Mouse (Mus musculus): ENCODE results near the gene Cox6a1. TPM values are rescaled to one million over a fixed set of nuclear protein-coding genes. Genes with fewer than 3 reads are reported as not detected.

Gene Cox6a1
- polyA plus RNA-seq, 1 experiment: 619 TPM

GRCm38 (mm10) chr5:115327610-115328548 is 20.9 kb downstream of the Cox6a1 start:
- Histone ChIP-seq H3K4me1 (ENCODE audit: control insufficient read depth, insufficient read depth, low read length) (peaks cover 9% of the 10 kb centered on the region), H3K36me3 (ENCODE audit: control insufficient read depth, insufficient read depth, low read length) (no peaks in the 10 kb centered on the region; the same call in 1 of the 2 replicates), H3K27ac (ENCODE audit: control insufficient read depth, insufficient read depth, low read depth, low read length) (peak overlapping the region; percentile 90), H3K4me3 (ENCODE audit: control insufficient read depth, low read depth, low read length) (peak overlapping the region; percentile 94), H3K27me3 (ENCODE audit: control insufficient read depth, insufficient read depth, low read length) (no peaks in the 10 kb centered on the region)
- TF ChIP-seq POLR2A (IDR thresholded peaks at IDR 0.05; ENCODE audit: control insufficient read depth, low read depth, low read length): no peak
- no peak for TF ChIP-seq CTCF (IDR thresholded peaks at IDR 0.05; ENCODE audit: control insufficient read depth, insufficient read depth, insufficient replicate concordance, low read depth, low read length)

GRCm38 (mm10) chr5:115326875-115327609 is 21.7 kb downstream of the Cox6a1 start, which contains the start of gene Srsf9:
Gene Srsf9 (plus strand): TSS chr5:115327177.
- Histone ChIP-seq H3K4me1 (ENCODE audit: control insufficient read depth, insufficient read depth, low read length) (peaks cover 9% of the 10 kb centered on the region), H3K36me3 (ENCODE audit: control insufficient read depth, insufficient read depth, low read length) (no peaks in the 10 kb centered on the region; the same call in 1 of the 2 replicates), H3K27ac (ENCODE audit: control insufficient read depth, insufficient read depth, low read depth, low read length) (peak within 1 kb of the TSS; percentile 94), H3K27me3 (ENCODE audit: control insufficient read depth, insufficient read depth, low read length) (no peaks in the 10 kb centered on the region), H3K4me3 (ENCODE audit: control insufficient read depth, low read depth, low read length) (peak within 1 kb of the TSS; percentile 94)
- TF ChIP-seq POLR2A (IDR thresholded peaks at IDR 0.05; ENCODE audit: control insufficient read depth, low read depth, low read length): peak; percentile 62
- TF ChIP-seq CTCF (IDR thresholded peaks at IDR 0.05; ENCODE audit: control insufficient read depth, insufficient read depth, insufficient replicate concordance, low read depth, low read length): no peak

GRCm38 (mm10) chr5:115326256-115326831 is 22.4 kb downstream of the Cox6a1 start:
- peak overlapping the region; percentile 94 for H3K27ac ChIP-seq (ENCODE audit: control insufficient read depth, insufficient read depth, low read depth, low read length)
- H3K4me3 ChIP-seq (ENCODE audit: control insufficient read depth, low read depth, low read length): peak overlapping the region; percentile 94
- H3K4me1 ChIP-seq (ENCODE audit: control insufficient read depth, insufficient read depth, low read length): peaks cover 9% of the 10 kb centered on the region
- no peaks in the 10 kb centered on the region for H3K27me3 ChIP-seq (ENCODE audit: control insufficient read depth, insufficient read depth, low read length)
- TF ChIP-seq CTCF (IDR thresholded peaks at IDR 0.05; ENCODE audit: control insufficient read depth, insufficient read depth, insufficient replicate concordance, low read depth, low read length) (no peak), POLR2A (IDR thresholded peaks at IDR 0.05; ENCODE audit: control insufficient read depth, low read depth, low read length) (no peak)
- H3K36me3 ChIP-seq (ENCODE audit: control insufficient read depth, insufficient read depth, low read length): no peaks in the 10 kb centered on the region; the same call in 1 of the 2 replicates

GRCm38 (mm10) chr5:115319004-115319940 is 29.5 kb downstream of the Cox6a1 start:
- peaks cover 5% of the 10 kb centered on the region for H3K4me1 ChIP-seq (ENCODE audit: control insufficient read depth, insufficient read depth, low read length)
- no peaks in the 10 kb centered on the region for H3K27me3 ChIP-seq (ENCODE audit: control insufficient read depth, insufficient read depth, low read length)
- no peaks in the 10 kb centered on the region for H3K36me3 ChIP-seq (ENCODE audit: control insufficient read depth, insufficient read depth, low read length)
- peak overlapping the region; percentile 80 for H3K27ac ChIP-seq (ENCODE audit: control insufficient read depth, insufficient read depth, low read depth, low read length)
- peak overlapping the region; percentile 81 for H3K4me3 ChIP-seq (ENCODE audit: control insufficient read depth, low read depth, low read length)
- no peak; the same call in 1 of the 2 replicates for TF ChIP-seq CTCF (IDR thresholded peaks at IDR 0.05; ENCODE audit: control insufficient read depth, insufficient read depth, insufficient replicate concordance, low read depth, low read length)
- peak; percentile 46 for TF ChIP-seq POLR2A (IDR thresholded peaks at IDR 0.05; ENCODE audit: control insufficient read depth, low read depth, low read length)

GRCm38 (mm10) chr5:115317645-115318328 is 31.0 kb downstream of the Cox6a1 start:
- Histone ChIP-seq H3K27ac (ENCODE audit: control insufficient read depth, insufficient read depth, low read depth, low read length) (no peak overlapping the region), H3K36me3 (ENCODE audit: control insufficient read depth, insufficient read depth, low read length) (no peaks in the 10 kb centered on the region; the same call in 1 of the 2 replicates), H3K4me3 (ENCODE audit: control insufficient read depth, low read depth, low read length) (no peak overlapping the region), H3K4me1 (ENCODE audit: control insufficient read depth, insufficient read depth, low read length) (peaks cover 5% of the 10 kb centered on the region), H3K27me3 (ENCODE audit: control insufficient read depth, insufficient read depth, low read length) (no peaks in the 10 kb centered on the region)
- TF ChIP-seq CTCF (IDR thresholded peaks at IDR 0.05; ENCODE audit: control insufficient read depth, insufficient read depth, insufficient replicate concordance, low read depth, low read length): no peak
- TF ChIP-seq POLR2A (IDR thresholded peaks at IDR 0.05; ENCODE audit: control insufficient read depth, low read depth, low read length): no peak

Data from testis, adult 2 months (tissue).